Mouse (Mus musculus) thymus, postnatal 4 days (tissue): ENCODE data around the gene Washc1.
A peak's percentile ranks its signal among the peaks of the same experiment; 100 is the strongest.
"Not testable (repeated sequence)": the region's sequence is repeated elsewhere in the genome, so short reads cannot be mapped to it uniquely, and the experiment has no call there.

Source experiments
- DNase-seq: peaks from one replicate; pipeline ENCODE4 v3.0.0; 2021

Washc1 gene

GRCm38 (mm10) chr17:66118991-66119390 is 7.6 kb downstream of the Washc1 start:
- DNase-seq: no peak

- DNase-seq: no peak
Measured at GRCm38 (mm10) chr17:66120701-66121100, 9.4 kb downstream of the Washc1 start.

- DNase-seq: peak; percentile 98
Measured at GRCm38 (mm10) chr17:66123066-66123815, 11.9 kb downstream of the Washc1 start, which contains the start of gene Ddx11. TSS of gene Ddx11 (plus strand) at chr17:66123520.

- peak; percentile 32 for DNase-seq
Measured at GRCm38 (mm10) chr17:66123816-66124610, 12.7 kb downstream of the Washc1 start.

GRCm38 (mm10) chr17:66125211-66125610 is 13.9 kb downstream of the Washc1 start:
- DNase-seq: no peak

- no peak for DNase-seq
Measured at GRCm38 (mm10) chr17:66130371-66130770, 19.0 kb downstream of the Washc1 start.

GRCm38 (mm10) chr17:66131212-66131611 is 19.9 kb downstream of the Washc1 start:
- peak; percentile 66 for DNase-seq

GRCm38 (mm10) chr17:66152706-66153662 is 41.6 kb downstream of the Washc1 start:
- DNase-seq: not testable (repeated sequence)

- DNase-seq: not testable (repeated sequence)
Measured at GRCm38 (mm10) chr17:66153735-66154423, 42.5 kb downstream of the Washc1 start.

- no peak for DNase-seq
Measured at GRCm38 (mm10) chr17:66154876-66155275, 43.5 kb downstream of the Washc1 start.

GRCm38 (mm10) chr17:66158271-66158670 is 46.9 kb downstream of the Washc1 start:
- DNase-seq: no peak

GRCm38 (mm10) chr17:66167141-66167540 is 55.8 kb downstream of the Washc1 start:
- DNase-seq: not testable (repeated sequence)
